Mouse (Mus musculus) induced T-regulatory cell, adult 2 months (primary cell): Measurements from ENCODE around the gene Cyp2d26.
A peak's percentile ranks its signal among the peaks of the same experiment; 100 is the strongest.
"Not testable (repeated sequence)": the region's sequence is repeated elsewhere in the genome, so short reads cannot be mapped to it uniquely, and the experiment has no call there.

Experiments
- DNase-seq: peaks from one replicate; pipeline ENCODE4 v3.0.0-alpha.2; 2012; ENCODE audit warnings: low read depth

Cyp2d26 gene

GRCm38 (mm10) chr15:82794277-82794676 is at the start of gene Cyp2d26:
Cyp2d26 (minus strand) TSS chr15:82794294.
- no peak for DNase-seq

- DNase-seq: no peak
These were observed 45.1 kb upstream of the Cyp2d26 start for GRCm38 (mm10) chr15:82839146-82839545.

- no peak for DNase-seq
These were observed 35.8 kb upstream of the Cyp2d26 start for GRCm38 (mm10) chr15:82829917-82830316.

- no peak for DNase-seq
These were observed 31.8 kb upstream of the Cyp2d26 start for GRCm38 (mm10) chr15:82825866-82826265.

GRCm38 (mm10) chr15:82822347-82822746 is 28.3 kb upstream of the Cyp2d26 start:
- no peak for DNase-seq

GRCm38 (mm10) chr15:82821657-82822056 is 27.6 kb upstream of the Cyp2d26 start:
- DNase-seq: no peak

GRCm38 (mm10) chr15:82815296-82815695 is 21.2 kb upstream of the Cyp2d26 start:
- DNase-seq: no peak

GRCm38 (mm10) chr15:82814806-82815205 is 20.7 kb upstream of the Cyp2d26 start:
- peak; percentile 70 for DNase-seq

GRCm38 (mm10) chr15:82814321-82814720 is 20.2 kb upstream of the Cyp2d26 start:
- no peak for DNase-seq

GRCm38 (mm10) chr15:82810556-82810955 is 16.5 kb upstream of the Cyp2d26 start:
- no peak for DNase-seq

GRCm38 (mm10) chr15:82809511-82809910 is 15.4 kb upstream of the Cyp2d26 start:
- DNase-seq: no peak

- no peak for DNase-seq
These were observed 13.1 kb upstream of the Cyp2d26 start for GRCm38 (mm10) chr15:82806969-82807763.

GRCm38 (mm10) chr15:82804708-82805639 is 10.9 kb upstream of the Cyp2d26 start:
- peak; percentile 82 for DNase-seq

- DNase-seq: no peak
These were observed 1.9 kb upstream of the Cyp2d26 start for GRCm38 (mm10) chr15:82795936-82796440.

GRCm38 (mm10) chr15:82793868-82794267 is 226 bp downstream of the Cyp2d26 start:
- no peak for DNase-seq

GRCm38 (mm10) chr15:82793454-82793853 is 640 bp downstream of the Cyp2d26 start:
- DNase-seq: no peak

- DNase-seq: no peak
These were observed 1.5 kb downstream of the Cyp2d26 start for GRCm38 (mm10) chr15:82792566-82792965.

- DNase-seq: no peak
These were observed 9.5 kb downstream of the Cyp2d26 start for GRCm38 (mm10) chr15:82784581-82784980.

GRCm38 (mm10) chr15:82783800-82784199 is 10.3 kb downstream of the Cyp2d26 start:
- no peak for DNase-seq

- not testable (repeated sequence) for DNase-seq
These were observed 16.2 kb downstream of the Cyp2d26 start for GRCm38 (mm10) chr15:82777856-82778255.

GRCm38 (mm10) chr15:82765943-82766342 is 28.2 kb downstream of the Cyp2d26 start:
- no peak for DNase-seq

GRCm38 (mm10) chr15:82764881-82765280 is 29.2 kb downstream of the Cyp2d26 start:
- DNase-seq: no peak
